ENCODE assay signal across 16 mouse cellular contexts in genomic region chr14:12185040-12185439, GRCm38 (mm10).
DNase-seq lines count a peak whose midpoint lies in the region; ATAC-seq lines count a peak whose summit lies in the region.
"Had no signal": no experiment of that assay in that cellular context is flagged by ENCODE, and none has a peak within 500 bp of the region (broad histone marks: within the 10 kb centered on the region; RNA-seq: fewer than 3 reads in every experiment).

No protein-coding gene starts in this region.

- no peaks in the 10 kb centered on the region for H3K27me3 ChIP-seq in midbrain, embryonic 13.5 days
- H3K27me3 ChIP-seq in midbrain, embryonic 10.5 days (ENCODE audit: low read depth, poor library complexity, severe bottlenecking), result no peaks in the 10 kb centered on the region
- no peaks in the 10 kb centered on the region for H3K27me3 ChIP-seq in forebrain, embryonic 16.5 days (replicated peaks; ENCODE audit: control insufficient read depth, insufficient read depth, low read length)
- H3K27me3 ChIP-seq: CH12.LX had no signal

- H3K4me1 ChIP-seq in midbrain, embryonic 13.5 days (replicated peaks), result peaks cover 35% of the 10 kb centered on the region
- H3K4me1 ChIP-seq in midbrain, embryonic 10.5 days, result peaks cover 32% of the 10 kb centered on the region
- H3K4me1 ChIP-seq in forebrain, embryonic 16.5 days (replicated peaks; ENCODE audit: control insufficient read depth, insufficient read depth, low read length), result peaks cover 30% of the 10 kb centered on the region

- H3K36me3 ChIP-seq in midbrain, embryonic 13.5 days, result no peaks in the 10 kb centered on the region
- no peaks in the 10 kb centered on the region for H3K36me3 ChIP-seq in midbrain, embryonic 10.5 days
- no peaks in the 10 kb centered on the region for H3K36me3 ChIP-seq in forebrain, embryonic 16.5 days (ENCODE audit: control insufficient read depth, insufficient read depth)

- 0 out of 2 replicates have a peak, but pooled peaks have one; percentile 34 for ATAC-seq in midbrain, embryonic 13.5 days
- peak; percentile 75 for ATAC-seq in forebrain, embryonic 16.5 days
- ATAC-seq in megakaryocyte-erythroid progenitor cell, adult 5-6 weeks (replicated peaks; ENCODE audit: low FRiP score, low TSS enrichment, poor library complexity, severe bottlenecking), result no peak
- ATAC-seq: liver, postnatal 0 days had no signal

- H3K4me3 ChIP-seq in midbrain, embryonic 13.5 days (replicated peaks), result no peak overlapping the region
- no peak overlapping the region for H3K4me3 ChIP-seq in midbrain, embryonic 10.5 days
- no peak overlapping the region for H3K4me3 ChIP-seq in forebrain, embryonic 16.5 days (replicated peaks; ENCODE audit: low read length)

- H3K9me3 ChIP-seq in midbrain, embryonic 13.5 days, result no peaks in the 10 kb centered on the region
- H3K9me3 ChIP-seq in midbrain, embryonic 10.5 days (replicated peaks), result no peaks in the 10 kb centered on the region
- no peaks in the 10 kb centered on the region for H3K9me3 ChIP-seq in forebrain, embryonic 16.5 days (ENCODE audit: control insufficient read depth, low read length)

- DNase-seq in midbrain, embryonic 10.5 days (ENCODE audit: low spot score), result no peak
- peak; percentile 54 to 63 for DNase-seq in layer of hippocampus, adult 8-10 months (ENCODE audit: low spot score in 2 of 2)
- DNase-seq in retina, embryonic 14.5 days (ENCODE audit: low spot score), result peak; percentile 68
- no peak for DNase-seq in spleen, postnatal 4 days (ENCODE audit: low spot score in 2 of 2)
- no peak for DNase-seq in cerebellum, adult 11 months
- DNase-seq: adrenal gland, postnatal 10 days; cerebellum, adult 11-12 months; gastrocnemius, postnatal 14 days; heart, postnatal 10 days; liver, postnatal 0 days; thymus, postnatal 36 days had no signal

- no peak overlapping the region for H3K4me2 ChIP-seq in midbrain, embryonic 13.5 days (replicated peaks)
- no peak overlapping the region for H3K4me2 ChIP-seq in forebrain, embryonic 16.5 days (ENCODE audit: low read length)

- H3K27ac ChIP-seq in midbrain, embryonic 13.5 days, result peak overlapping the region; percentile 59
- H3K27ac ChIP-seq in midbrain, embryonic 10.5 days (replicated peaks), result no peak overlapping the region
- peak overlapping the region; percentile 75 for H3K27ac ChIP-seq in forebrain, embryonic 16.5 days (ENCODE audit: low read length)
- H3K27ac ChIP-seq: kidney, postnatal 0 days had no signal

- 54% methylated on average over 4 of the region's 4 CpGs for WGBS in midbrain, embryonic 13.5 days
- 91% methylated on average over 4 of the region's 4 CpGs for WGBS in midbrain, embryonic 10.5 days
- WGBS in forebrain, embryonic 16.5 days, result 17% methylated on average over 4 of the region's 4 CpGs

- H3K9ac ChIP-seq in midbrain, embryonic 13.5 days (replicated peaks), result no peak overlapping the region
- no peak overlapping the region for H3K9ac ChIP-seq in forebrain, embryonic 16.5 days (replicated peaks; ENCODE audit: low read depth, low read length)
- H3K9ac ChIP-seq: liver, postnatal 0 days had no signal

Comparison
In these comparisons a context has a peak if more than half of its experiments do, and no peak if none do; other contexts are left out.
1. DNase-seq: peak in layer of hippocampus, adult 8-10 months (2 of 2) and retina, embryonic 14.5 days (single experiment); none in midbrain, embryonic 10.5 days (single experiment), spleen, postnatal 4 days (0 of 2) and cerebellum, adult 11 months (single experiment).